Mouse (Mus musculus) frontal cortex, postnatal 10 days (tissue): ENCODE measurements at regions not wholly inside any gene's neighbourhood (a gene's known extent, or its start where the extent isn't known, plus 50 kb on each side); places are given as distances from the start of the nearest gene placed in this dataset.
"Not testable (repeated sequence)": the region's sequence is repeated elsewhere in the genome, so short reads cannot be mapped to it uniquely, and the experiment has no call there.

Experiments
- DNase-seq, 2 experiments: peaks; one replicate each; pipeline ENCODE4 v3.0.0; 2022; ENCODE audit warnings: low spot score in 2 of 2, mixed read lengths in 1 of 2

DNA sequence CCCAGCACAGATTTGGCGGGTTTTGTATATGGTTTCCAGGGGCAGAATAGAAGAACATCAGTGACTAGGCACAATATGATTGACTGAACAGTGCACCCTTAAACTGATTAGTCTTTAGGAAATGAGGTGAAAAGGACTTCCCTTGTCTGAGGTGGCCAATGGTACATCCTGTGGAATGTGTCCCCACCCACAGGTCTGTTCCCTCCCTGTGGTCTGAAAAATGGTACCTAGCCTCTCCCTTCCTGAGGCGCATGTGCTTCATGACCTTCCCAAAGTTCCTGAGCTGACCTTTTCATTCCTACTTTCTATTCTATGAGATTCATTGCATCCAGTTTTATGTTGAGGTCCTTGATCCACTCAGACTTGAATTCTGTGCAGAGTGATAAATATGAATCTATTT is 76.0 kb downstream of the Zfp97 start:
- not testable (repeated sequence) for DNase-seq

DNA sequence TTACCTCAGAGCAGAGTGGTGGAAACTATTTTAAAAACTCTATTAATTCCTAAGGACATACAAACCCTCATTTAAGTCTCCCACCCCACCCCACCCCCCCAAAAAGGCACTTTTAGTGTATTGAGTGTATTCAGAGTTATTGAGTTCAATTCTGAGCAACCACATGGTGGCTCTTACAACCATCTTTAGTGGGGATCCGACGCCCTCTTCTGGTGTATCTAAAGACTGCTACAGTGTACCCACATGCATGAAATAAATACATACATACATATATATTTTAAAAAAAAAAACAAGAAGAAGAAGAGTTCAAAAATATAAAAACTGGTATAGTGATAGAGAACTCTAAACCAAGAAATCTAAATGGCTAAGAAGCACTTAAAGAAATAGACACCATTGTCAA is 107.9 kb downstream of the Zfp97 start:
- no peak for DNase-seq

DNA sequence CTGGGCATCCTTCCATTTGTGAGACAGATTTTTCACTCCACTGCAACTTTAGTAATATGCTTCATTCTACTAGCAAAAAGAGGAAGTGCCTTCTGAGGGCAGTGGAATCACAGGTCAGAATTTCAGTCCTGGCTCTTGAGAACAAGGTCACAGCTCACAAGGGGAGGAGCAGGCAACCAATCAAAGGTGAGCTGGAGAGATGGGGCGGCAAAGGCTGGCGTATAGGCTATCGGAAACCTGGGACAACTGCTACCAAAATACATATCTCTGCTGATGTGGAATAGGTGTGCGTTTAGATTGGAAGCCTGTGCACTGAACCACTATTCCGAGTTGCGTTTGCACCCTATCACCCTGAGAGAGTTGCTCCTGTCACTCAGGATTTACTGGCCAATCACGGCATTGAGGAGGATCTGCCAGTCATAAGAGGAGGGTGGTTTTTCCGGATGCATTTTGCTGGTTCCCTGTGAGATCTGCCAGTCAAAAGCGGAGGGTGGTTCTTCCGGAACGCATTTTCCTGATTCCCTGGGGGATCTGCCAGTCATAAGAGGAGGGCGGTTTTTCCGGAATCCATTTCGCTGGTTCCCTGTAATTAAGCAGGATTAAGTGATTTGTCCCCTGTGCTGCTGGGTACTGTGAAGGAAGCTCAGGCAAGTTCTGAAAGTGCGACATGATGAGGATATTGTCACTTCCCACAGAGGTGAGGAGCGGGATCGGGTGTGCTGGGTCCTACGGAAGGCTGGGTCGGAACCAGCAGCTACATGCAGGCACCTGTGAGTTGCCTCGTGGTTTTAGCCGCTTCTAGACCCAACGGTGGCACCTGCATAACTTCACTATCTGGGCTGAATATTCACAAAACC is 113.3 kb downstream of the Zfp97 start:
- DNase-seq, result peak; percentile 87 to 88

DNA sequence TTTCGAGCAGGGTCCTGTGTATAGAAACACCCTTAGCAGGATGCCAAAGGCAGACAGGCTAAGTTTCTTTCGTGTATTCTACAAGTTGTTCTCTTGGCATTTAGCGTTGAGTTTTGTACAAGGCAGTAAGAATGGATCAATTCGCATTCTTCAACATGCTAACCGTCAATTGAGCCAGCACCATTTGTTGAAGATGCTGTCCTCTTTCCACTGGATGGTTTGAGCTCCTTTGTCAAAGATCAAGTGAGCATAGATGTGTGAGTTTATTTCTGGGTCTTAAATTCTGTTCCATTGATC is 113.9 kb downstream of the Zfp97 start:
- not testable (repeated sequence) for DNase-seq
